Mouse (Mus musculus) forebrain, embryonic 14.5 days (tissue): ENCODE measurements around the gene Pik3ap1. TPM values are rescaled to one million over a fixed set of nuclear protein-coding genes. Genes with fewer than 3 reads are reported as not detected.

Experiments used
- ATAC-seq: fragments of 200-750 bp; cut with Nextera tagmentation; 2 replicates; pipeline ENCODE4 v1.8.0; 2017; ENCODE audit warnings: mild to moderate bottlenecking, moderate library complexity
- DNase-seq: peaks from one replicate; pipeline ENCODE4 v3.0.0-alpha.2; 2015; ENCODE audit warnings: low spot score
- H3K27ac ChIP-seq: fragments of 300-500 bp; sonication (generic); 2 replicates; pipeline ENCODE4 v1.5.1; 2014; ENCODE audit warnings: low read depth, mild to moderate bottlenecking, control low read depth, low read length, moderate library complexity
- H3K27me3 ChIP-seq: fragments of 300-500 bp; sonication (generic); replicated peaks from 2 replicates; pipeline ENCODE4 v1.6.1; 2014; ENCODE audit warnings: low read length, control low read depth, mixed read lengths; ENCODE audit not compliant: control insufficient read depth, insufficient read depth
- H3K36me3 ChIP-seq: fragments of 300-500 bp; sonication (generic); 2 replicates; pipeline ENCODE4 v1.6.1; 2014; ENCODE audit warnings: low read length, control low read depth; ENCODE audit not compliant: control insufficient read depth, insufficient read depth
- H3K4me1 ChIP-seq: fragments of 300-500 bp; sonication (generic); 2 replicates; pipeline ENCODE4 v1.6.1; 2014; ENCODE audit warnings: antibody characterized with exemption, low read length, control low read depth; ENCODE audit not compliant: control insufficient read depth, insufficient read depth
- H3K4me2 ChIP-seq: fragments of 300-500 bp; sonication (generic); 2 replicates; pipeline ENCODE4 v1.6.1; 2014; ENCODE audit warnings: mild to moderate bottlenecking, control low read depth, low read length
- H3K4me3 ChIP-seq: fragments of 300-500 bp; sonication (generic); 2 replicates; pipeline ENCODE4 v1.5.1; 2014; ENCODE audit warnings: low read depth, low read length, control low read depth
- H3K9ac ChIP-seq: fragments of 300-500 bp; sonication (generic); 2 replicates; pipeline ENCODE4 v1.6.1; 2014; ENCODE audit warnings: mild to moderate bottlenecking, low read length, control low read depth, moderate library complexity
- H3K9me3 ChIP-seq: fragments of 300-500 bp; sonication (generic); replicated peaks from 2 replicates; pipeline ENCODE4 v1.6.1; 2016; ENCODE audit warnings: low read length, control low read depth, mixed read lengths; ENCODE audit not compliant: control insufficient read depth
- WGBS: fragments of 180-500 bp; shearing (Covaris S2); extraction: QIAGEN DNeasy Blood & Tissue Kit; methylation state at CpG from one replicate; pipeline ENCODE4 v1.1.7; 2014; 5-methylcytosine and 5-hydroxymethylcytosine counted together
- polyA plus RNA-seq: library from polyadenylated mRNA; unstranded; fragments of >200 nt; fragmentation: Nextera tagmentation; extraction: Ambion mirVana; gene quantifications from 2 replicates; pipeline ENCODE4 v1.2.1, GENCODE M21; 2014

Gene Pik3ap1
- polyA plus RNA-seq, 1 experiment from 2014 or later = 1.8 TPM

DNA sequence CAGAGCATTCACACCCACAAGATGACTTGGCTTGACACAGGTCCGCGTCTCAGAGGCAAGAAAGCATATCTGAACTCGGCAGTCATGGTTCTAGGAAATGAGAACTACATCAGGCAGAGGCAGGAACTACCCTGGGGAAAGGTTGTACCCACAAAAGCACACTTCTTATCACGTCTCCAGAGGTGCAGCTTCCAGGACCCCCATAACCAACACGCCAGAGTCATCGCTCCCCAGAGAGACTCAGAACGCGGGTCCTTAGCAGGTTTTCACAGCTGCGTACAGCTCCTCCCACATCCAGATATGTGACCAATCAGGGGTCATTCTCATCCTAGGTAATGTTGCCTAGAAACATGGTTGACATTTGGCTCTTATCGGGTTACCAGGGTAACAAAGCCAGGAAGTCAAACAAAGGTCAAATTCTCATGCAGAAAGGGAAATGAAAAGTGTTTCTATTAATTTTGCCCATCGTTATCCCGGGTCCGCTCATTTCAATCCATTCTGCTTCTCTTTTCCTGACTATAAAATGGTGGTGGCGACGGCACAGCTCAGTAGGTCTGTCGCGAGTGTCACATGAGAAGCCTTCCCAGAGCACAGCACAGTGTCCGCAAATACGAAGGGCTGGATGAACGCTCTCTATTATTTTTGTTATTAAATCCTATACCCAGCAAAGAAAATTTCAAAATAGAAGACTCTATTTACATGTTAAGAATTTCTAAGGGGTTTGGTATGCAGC lies 73.8 kb downstream of the Pik3ap1 start:
- Histone ChIP-seq H3K9me3 (no peaks in the 10 kb centered on the region), H3K4me2 (peak overlapping the region; percentile 51), H3K9ac (no peak overlapping the region), H3K4me1 (0 out of 2 replicates have a peak, but pooled peaks cover 2% of the 10 kb centered on the region), H3K36me3 (no peaks in the 10 kb centered on the region), H3K27me3 (no peaks in the 10 kb centered on the region), H3K27ac (no peak overlapping the region), H3K4me3 (peak overlapping the region; percentile 24)
- DNase-seq (peak; percentile 62), ATAC-seq (peak; percentile 63)
- WGBS = 29% methylated on average over 20 of the region's 20 CpGs

DNA sequence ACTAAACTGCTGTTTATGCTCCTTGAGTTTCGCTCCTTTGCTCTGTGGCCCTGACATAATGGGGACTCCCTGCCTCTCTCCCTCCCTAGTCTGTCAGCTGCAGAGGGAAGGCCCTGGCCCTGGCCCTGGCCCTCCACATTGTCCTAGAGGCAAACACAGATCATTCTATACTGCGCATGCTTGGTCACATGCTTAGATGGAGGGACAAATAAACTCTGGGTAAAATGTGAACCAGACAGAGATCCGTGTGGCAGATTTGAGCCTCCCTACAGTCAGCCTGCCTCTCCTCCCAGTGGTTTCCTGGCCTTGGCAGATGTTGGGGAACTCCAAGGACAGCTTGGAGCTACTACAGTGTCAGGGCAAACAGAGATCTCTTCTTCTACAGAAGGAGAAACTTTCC lies 81.0 kb downstream of the Pik3ap1 start:
- Histone ChIP-seq H3K4me2 (no peak overlapping the region), H3K9me3 (no peaks in the 10 kb centered on the region), H3K4me3 (no peak overlapping the region), H3K27ac (no peak overlapping the region), H3K9ac (no peak overlapping the region), H3K4me1 (no peaks in the 10 kb centered on the region), H3K27me3 (no peaks in the 10 kb centered on the region), H3K36me3 (no peaks in the 10 kb centered on the region)
- 66% methylated on average over 3 of the region's 3 CpGs for WGBS
- no peak for ATAC-seq
- no peak for DNase-seq

DNA sequence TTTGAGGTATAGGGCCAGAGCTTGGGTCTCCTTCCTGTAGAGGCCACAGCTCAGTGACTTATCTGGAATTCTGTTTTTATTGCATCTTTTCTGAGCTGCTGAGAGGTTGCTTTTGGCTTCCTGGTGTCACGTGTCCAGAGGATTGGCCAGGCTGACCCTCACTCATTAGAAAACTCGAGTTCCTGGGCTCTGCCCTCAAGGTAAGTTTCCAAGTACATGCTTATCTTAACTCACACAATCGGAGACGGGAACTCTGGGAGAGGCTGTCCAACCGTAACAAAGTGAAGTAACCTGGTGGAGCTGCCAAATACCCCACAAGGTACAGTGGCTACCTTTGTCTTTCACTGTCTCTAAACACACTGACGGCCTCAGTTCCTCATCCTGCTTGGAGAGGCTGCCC lies 81.5 kb downstream of the Pik3ap1 start:
- 77% methylated on average over 6 of the region's 6 CpGs for WGBS
- Histone ChIP-seq H3K4me1 (no peaks in the 10 kb centered on the region), H3K27me3 (no peaks in the 10 kb centered on the region), H3K4me2 (no peak overlapping the region), H3K9me3 (no peaks in the 10 kb centered on the region), H3K9ac (no peak overlapping the region), H3K36me3 (no peaks in the 10 kb centered on the region), H3K4me3 (no peak overlapping the region), H3K27ac (no peak overlapping the region)
- ATAC-seq (no peak), DNase-seq (no peak)

DNA sequence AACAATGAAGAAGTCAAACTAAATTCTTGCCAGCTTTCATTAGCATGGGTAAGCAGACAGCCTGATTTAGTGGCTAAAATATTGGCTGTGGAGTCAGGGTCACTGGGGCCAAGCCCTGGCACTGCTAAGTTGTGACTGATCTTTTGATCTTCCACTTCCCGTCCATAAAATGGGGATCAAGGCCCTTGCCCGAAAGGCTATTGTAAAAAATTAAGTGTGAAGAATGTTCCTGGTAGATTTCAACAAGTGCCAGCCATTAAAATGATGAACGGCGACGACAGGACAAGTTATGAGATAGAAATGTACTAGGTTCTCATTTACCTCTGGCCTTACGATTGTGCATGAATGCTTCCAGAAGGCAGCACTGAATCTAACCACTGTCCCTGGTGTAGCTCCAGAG lies 83.0 kb downstream of the Pik3ap1 start:
- Histone ChIP-seq H3K27ac (no peak overlapping the region), H3K4me3 (no peak overlapping the region), H3K9ac (no peak overlapping the region), H3K4me2 (no peak overlapping the region), H3K36me3 (no peaks in the 10 kb centered on the region), H3K9me3 (no peaks in the 10 kb centered on the region), H3K27me3 (no peaks in the 10 kb centered on the region), H3K4me1 (no peaks in the 10 kb centered on the region)
- ATAC-seq (no peak), DNase-seq (no peak)
- 91% methylated on average over 6 of the region's 6 CpGs for WGBS

DNA sequence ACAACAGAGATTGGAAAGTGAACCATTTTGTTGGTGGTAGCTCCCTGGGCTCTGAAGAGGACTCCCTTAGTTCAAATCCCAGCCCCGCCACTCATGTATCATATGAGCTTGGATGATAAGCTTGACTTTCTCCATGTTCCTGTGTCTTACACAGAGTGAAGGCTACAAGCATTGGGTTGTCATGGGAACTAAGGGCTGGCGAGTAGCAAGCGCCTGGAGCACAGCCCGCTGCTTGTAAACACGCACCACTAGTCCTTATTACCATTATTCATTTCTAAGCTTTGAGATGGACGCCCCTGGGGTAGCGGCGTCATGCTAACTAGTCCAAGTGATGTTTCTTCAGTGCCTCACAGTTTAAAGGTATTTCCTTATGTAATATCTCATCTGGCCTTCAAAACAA lies 85.5 kb downstream of the Pik3ap1 start:
- no peak overlapping the region for H3K27ac ChIP-seq
- DNase-seq (no peak), ATAC-seq (no peak)
- WGBS = 82% methylated on average over 8 of the region's 8 CpGs
- no peaks in the 10 kb centered on the region for H3K27me3 ChIP-seq
- H3K9me3 ChIP-seq = no peaks in the 10 kb centered on the region
- no peak overlapping the region for H3K4me2 ChIP-seq
- H3K36me3 ChIP-seq = no peaks in the 10 kb centered on the region
- H3K4me3 ChIP-seq = no peak overlapping the region
- H3K4me1 ChIP-seq = no peaks in the 10 kb centered on the region
- H3K9ac ChIP-seq = no peak overlapping the region

DNA sequence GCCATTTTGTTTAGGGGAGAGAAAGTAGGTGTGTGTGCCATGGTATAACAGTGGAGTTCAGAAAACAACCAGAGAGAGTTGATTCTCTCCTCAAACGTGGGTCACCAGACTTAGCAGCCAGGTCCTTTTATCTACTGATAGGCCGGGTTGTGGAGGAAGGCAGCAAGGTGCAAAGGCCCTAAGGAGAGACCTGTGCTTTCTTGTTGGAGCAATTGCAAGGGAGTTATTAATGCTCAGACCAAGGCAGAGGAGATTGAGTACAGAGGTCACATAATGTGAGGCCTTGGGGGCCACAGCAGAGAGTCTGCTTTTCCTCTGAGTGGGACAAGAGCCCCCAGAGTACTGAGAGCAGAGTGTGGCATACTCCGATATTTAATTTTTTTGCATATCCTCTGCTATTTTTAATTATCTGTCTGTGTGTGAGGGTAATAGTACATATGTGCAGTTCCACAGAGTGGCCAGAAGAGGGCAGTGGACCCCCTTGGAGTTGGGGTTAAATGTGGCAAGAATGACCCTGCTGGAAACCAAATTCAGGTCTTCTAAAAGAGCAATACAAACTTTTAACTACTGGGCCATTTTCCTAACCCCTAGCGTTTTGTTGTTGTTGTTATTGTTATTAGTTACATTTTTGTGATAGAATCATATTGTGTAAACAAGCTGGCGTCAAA lies 93.8 kb downstream of the Pik3ap1 start:
- ATAC-seq (no peak), DNase-seq (no peak)
- no peaks in the 10 kb centered on the region for H3K9me3 ChIP-seq
- H3K36me3 ChIP-seq = no peaks in the 10 kb centered on the region
- H3K4me3 ChIP-seq = no peak overlapping the region
- H3K27me3 ChIP-seq = no peaks in the 10 kb centered on the region
- 62% methylated on average over 5 of the region's 5 CpGs for WGBS
- H3K4me2 ChIP-seq = no peak overlapping the region
- no peak overlapping the region for H3K9ac ChIP-seq
- H3K4me1 ChIP-seq = no peaks in the 10 kb centered on the region
- H3K27ac ChIP-seq = no peak overlapping the region

DNA sequence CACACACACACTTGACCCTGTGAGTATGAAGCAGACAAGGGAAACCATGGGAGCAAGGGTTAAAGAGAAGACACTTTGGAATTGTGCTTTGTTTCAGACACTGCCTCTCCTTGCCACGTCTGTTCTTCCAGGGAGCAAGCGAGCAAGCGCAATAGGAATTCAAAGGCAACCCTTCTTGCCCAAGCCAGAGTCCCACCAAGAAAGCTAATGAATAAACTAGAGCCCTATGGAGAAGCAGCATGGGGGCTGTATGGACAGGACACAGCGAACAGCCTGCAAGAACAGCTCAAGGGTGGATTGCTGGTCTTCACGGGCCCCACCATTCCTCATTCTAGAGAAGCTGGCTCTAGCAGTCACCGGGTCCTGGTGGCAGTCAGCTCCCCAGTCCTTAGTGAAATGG lies 96.3 kb downstream of the Pik3ap1 start:
- Histone ChIP-seq H3K9me3 (no peaks in the 10 kb centered on the region), H3K9ac (no peak overlapping the region), H3K27me3 (no peaks in the 10 kb centered on the region), H3K4me1 (0 out of 2 replicates have a peak, but pooled peaks cover 2% of the 10 kb centered on the region), H3K36me3 (no peaks in the 10 kb centered on the region), H3K4me3 (no peak overlapping the region), H3K4me2 (no peak overlapping the region), H3K27ac (no peak overlapping the region)
- WGBS = 74% methylated on average over 6 of the region's 6 CpGs
- ATAC-seq (no peak), DNase-seq (no peak)

DNA sequence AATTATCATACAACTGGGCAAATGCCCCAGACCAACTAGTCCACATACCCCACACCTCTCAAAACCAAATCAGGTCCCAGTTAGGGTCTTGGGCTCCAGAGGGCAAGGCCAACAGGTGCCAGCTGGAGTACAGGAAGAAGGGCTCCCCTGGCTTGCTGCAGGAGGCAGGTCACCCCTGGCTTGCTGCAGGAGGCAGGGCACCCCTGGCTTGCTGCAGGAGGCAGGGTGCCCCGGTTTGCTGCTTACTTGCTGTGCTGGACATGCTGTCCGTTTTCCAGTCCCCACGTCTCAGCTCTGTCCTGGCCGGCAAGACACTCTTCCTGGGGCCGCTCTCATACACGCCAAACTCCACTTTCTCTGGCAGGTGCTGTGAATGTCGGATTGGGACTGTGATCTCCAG lies 97.7 kb downstream of the Pik3ap1 start:
- DNase-seq = no peak
- Histone ChIP-seq H3K27me3 (no peaks in the 10 kb centered on the region), H3K9me3 (no peaks in the 10 kb centered on the region), H3K36me3 (no peaks in the 10 kb centered on the region), H3K4me2 (no peak overlapping the region), H3K4me1 (0 out of 2 replicates have a peak, but pooled peaks cover 2% of the 10 kb centered on the region), H3K9ac (no peak overlapping the region), H3K4me3 (no peak overlapping the region), H3K27ac (no peak overlapping the region)
- no peak for ATAC-seq
- WGBS = 89% methylated on average over 7 of the region's 7 CpGs

DNA sequence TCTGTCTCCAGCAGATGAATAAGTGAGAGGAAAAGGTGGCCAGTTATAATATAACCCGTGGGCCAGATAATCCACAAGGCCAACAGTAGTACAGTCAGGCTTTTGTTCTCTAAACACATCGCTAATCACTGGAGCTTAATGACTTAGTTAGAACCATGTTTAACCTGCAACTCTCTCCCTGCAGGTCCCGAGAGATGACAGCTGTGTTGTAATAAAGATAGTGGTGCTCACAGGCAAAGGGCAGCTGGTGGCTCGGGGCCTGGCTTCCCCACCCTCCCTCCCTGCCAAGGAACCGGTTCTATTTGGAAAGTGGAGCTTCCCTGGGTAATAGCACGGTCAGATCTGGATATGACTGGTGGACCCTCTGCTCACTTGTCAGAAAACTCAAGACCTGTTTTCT lies 100.4 kb downstream of the Pik3ap1 start:
- no peaks in the 10 kb centered on the region for H3K9me3 ChIP-seq
- H3K27me3 ChIP-seq = no peaks in the 10 kb centered on the region
- no peak overlapping the region for H3K27ac ChIP-seq
- no peak for DNase-seq
- 60% methylated on average over 6 of the region's 6 CpGs for WGBS
- H3K4me2 ChIP-seq = no peak overlapping the region
- H3K9ac ChIP-seq = no peak overlapping the region
- ATAC-seq = no peak
- 0 out of 2 replicates have a peak, but pooled peaks cover 2% of the 10 kb centered on the region for H3K4me1 ChIP-seq
- H3K36me3 ChIP-seq = no peaks in the 10 kb centered on the region
- H3K4me3 ChIP-seq = no peak overlapping the region
